Mouse (Mus musculus) heart, embryonic 12.5 days (tissue): ENCODE measurements around the gene Irx1. TPM values are rescaled to one million over a fixed set of nuclear protein-coding genes. Genes with fewer than 3 reads are reported as not detected.

ENCODE experiments used
- ATAC-seq: fragments of 200-750 bp; cut with Nextera tagmentation; 2 replicates; pipeline ENCODE4 v1.8.0; 2017; ENCODE audit warnings: moderate TSS enrichment, moderate library complexity; ENCODE audit not compliant: insufficient number of reproducible peaks, low FRiP score
- H3K27ac ChIP-seq: fragments of 300-500 bp; sonication (generic); 2 replicates; pipeline ENCODE4 v1.5.1; 2016; ENCODE audit warnings: mild to moderate bottlenecking, moderate library complexity; ENCODE audit not compliant: poor library complexity, severe bottlenecking
- H3K27me3 ChIP-seq: fragments of 300-500 bp; sonication (generic); replicated peaks from 2 replicates; pipeline ENCODE4 v1.6.1; 2016; ENCODE audit warnings: mild to moderate bottlenecking, moderate library complexity
- H3K36me3 ChIP-seq: fragments of 300-500 bp; sonication (generic); 2 replicates; pipeline ENCODE4 v1.6.1; 2016; ENCODE audit warnings: mild to moderate bottlenecking, moderate library complexity
- H3K4me1 ChIP-seq: fragments of 300-500 bp; sonication (generic); replicated peaks from 2 replicates; pipeline ENCODE4 v1.6.1; 2016; ENCODE audit warnings: mild to moderate bottlenecking
- H3K4me2 ChIP-seq: fragments of 300-500 bp; sonication (generic); 2 replicates; pipeline ENCODE4 v1.6.1; 2016; ENCODE audit warnings: mild to moderate bottlenecking, moderate library complexity
- H3K4me3 ChIP-seq: fragments of 300-500 bp; sonication (generic); 2 replicates; pipeline ENCODE4 v1.5.1; 2016; ENCODE audit warnings: mild to moderate bottlenecking
- H3K9ac ChIP-seq: fragments of 300-500 bp; sonication (generic); 2 replicates; pipeline ENCODE4 v1.6.1; 2016; ENCODE audit warnings: mild to moderate bottlenecking, moderate library complexity
- H3K9me3 ChIP-seq: fragments of 300-500 bp; sonication (generic); replicated peaks from 2 replicates; pipeline ENCODE4 v1.6.1; 2016; ENCODE audit warnings: mild to moderate bottlenecking, moderate library complexity
- WGBS: fragments of 180-500 bp; shearing (Covaris S2); methylation state at CpG from one replicate; pipeline ENCODE4 v1.1.7; 2016; 5-methylcytosine and 5-hydroxymethylcytosine counted together
- polyA plus RNA-seq: library from polyadenylated mRNA; unstranded; fragments of >200 nt; fragmentation: Nextera tagmentation; extraction: Ambion mirVana; gene quantifications from 2 replicates; pipeline ENCODE4 v1.2.1, GENCODE M21; 2016

The Irx1 gene
- polyA plus RNA-seq: 2.7 and 3.1 TPM in 2 replicates

DNA sequence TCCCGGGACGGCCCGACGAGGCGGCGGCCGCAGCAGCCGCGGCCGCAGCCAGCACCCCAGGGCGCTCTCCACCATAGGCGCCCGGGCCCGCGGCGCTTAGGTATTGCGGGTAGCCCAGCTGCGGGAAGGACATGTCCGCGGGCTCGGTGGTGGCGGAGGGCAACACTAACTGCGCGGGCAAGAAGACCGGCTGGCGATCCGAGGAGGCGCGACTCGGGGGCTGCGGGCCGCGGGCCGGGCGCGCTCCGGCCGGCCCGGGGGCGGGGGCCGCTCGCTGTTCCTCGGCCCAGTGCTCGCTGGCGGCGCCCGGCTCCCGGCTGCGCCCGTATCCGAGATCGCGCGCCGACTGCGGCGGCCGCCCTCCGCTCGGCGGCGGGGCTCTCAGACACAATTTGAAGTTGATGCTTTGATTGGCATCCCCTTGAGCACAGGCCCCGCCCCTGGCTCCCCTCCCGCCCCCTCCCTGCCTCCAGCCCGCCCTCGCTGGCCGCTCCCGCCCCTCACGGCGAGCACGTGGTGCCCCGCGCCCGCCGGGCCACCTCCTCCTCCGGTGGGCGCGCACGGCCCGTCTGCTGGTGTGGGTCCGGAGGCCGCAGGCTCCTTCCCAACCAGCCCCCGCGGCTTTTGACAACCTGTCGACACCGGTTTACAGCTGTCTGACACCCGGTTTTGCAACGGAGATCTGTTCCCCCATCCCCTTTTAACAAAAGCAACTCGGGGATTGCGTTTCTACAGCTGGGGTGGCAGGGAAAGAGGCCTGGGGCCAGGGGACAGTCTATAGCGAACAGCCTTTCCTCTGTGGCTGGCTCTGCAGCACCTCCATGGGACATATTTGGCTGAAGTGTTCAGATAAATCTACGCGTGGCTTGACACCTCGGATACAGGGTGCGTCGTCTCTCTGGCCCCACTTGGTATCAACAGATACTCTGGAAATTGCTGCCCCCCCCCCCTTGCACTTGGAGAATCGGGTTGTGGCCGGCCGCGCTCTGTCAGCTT is at the start of gene Irx1:
Gene Irx1 (minus strand): TSS at position 368 of the 996 bp plus-strand sequence.
- peaks cover 24% of the 10 kb centered on the region for H3K4me1 ChIP-seq
- peaks cover 65% of the 10 kb centered on the region for H3K27me3 ChIP-seq
- no peaks in the 10 kb centered on the region for H3K9me3 ChIP-seq
- H3K4me3 ChIP-seq: peak within 1 kb of the TSS; percentile 57
- peak; percentile 75 for ATAC-seq
- H3K36me3 ChIP-seq: no peaks in the 10 kb centered on the region
- H3K9ac ChIP-seq: peak within 1 kb of the TSS; percentile 70
- H3K27ac ChIP-seq: peak within 1 kb of the TSS; percentile 83
- H3K4me2 ChIP-seq: peak within 1 kb of the TSS; percentile 84
- under 1% methylated on average over 91 of the region's 100 CpGs for WGBS

DNA sequence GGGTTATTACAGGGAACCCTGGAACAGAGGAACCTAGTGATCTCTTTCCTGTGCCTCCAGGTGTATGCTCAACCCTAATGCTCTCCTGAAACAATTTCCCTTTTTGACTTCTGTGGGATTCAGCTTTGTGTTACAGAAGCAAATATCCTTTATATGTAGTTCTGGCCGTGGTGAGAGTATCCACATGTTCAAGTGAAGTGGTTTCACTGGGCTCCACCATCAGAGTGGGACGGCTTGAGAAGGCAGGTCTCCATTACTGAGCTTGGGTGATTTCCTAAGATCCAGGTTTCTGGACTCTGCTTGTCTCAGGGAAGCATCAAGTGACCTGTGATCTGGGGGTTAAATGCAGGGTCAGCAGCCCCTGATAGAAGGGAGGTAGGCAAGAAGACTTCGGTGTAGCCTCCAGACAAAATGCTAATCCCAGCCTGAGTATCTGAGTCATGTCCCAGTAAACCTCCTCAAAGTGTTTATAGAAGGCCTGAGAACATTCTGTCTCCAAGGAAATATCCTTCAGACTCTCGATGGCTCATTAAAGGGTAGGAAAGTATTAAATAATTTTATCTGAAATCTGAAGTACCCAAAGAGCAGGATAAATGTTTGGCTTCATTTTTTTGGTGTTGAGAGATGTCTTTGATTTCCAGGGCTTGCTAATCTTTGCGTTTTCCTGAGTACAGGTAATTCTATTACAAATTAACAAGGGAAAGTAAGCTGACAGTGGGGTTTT is 16.6 kb upstream of the Irx1 start:
- 0 out of 2 replicates have a peak, but pooled peaks cover 12% of the 10 kb centered on the region for H3K27me3 ChIP-seq
- no peaks in the 10 kb centered on the region for H3K9me3 ChIP-seq
- H3K27ac ChIP-seq: no peak overlapping the region
- H3K4me3 ChIP-seq: no peak overlapping the region
- no peak for ATAC-seq
- H3K4me1 ChIP-seq: no peaks in the 10 kb centered on the region
- no peaks in the 10 kb centered on the region for H3K36me3 ChIP-seq
- no peak overlapping the region for H3K4me2 ChIP-seq
- no peak overlapping the region for H3K9ac ChIP-seq
- 67% methylated on average over 5 of the region's 5 CpGs for WGBS

DNA sequence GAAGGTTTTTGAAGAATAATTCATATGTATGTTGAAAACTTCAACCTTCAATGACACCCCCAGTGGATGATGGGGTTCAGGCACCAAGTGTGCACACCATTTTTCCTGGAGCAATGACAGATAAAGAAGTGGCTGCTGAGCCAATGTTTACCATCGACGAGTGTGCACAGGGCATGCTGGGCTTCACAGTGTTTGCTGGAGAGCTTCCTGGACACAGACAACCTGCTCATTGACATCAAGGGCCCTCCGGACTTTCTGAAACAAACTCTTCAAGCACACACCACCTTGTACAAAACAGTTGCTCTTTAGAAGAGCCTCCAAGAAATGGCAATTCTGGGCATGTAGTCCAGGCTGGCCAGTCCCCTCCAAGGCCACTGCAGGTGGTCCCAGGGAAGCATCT is 12.2 kb upstream of the Irx1 start:
- 61% methylated on average over 3 of the region's 3 CpGs for WGBS
- H3K36me3 ChIP-seq: no peaks in the 10 kb centered on the region
- no peak overlapping the region for H3K4me3 ChIP-seq

GRCm38 (mm10) chr13:71968286-71968685 is 4.8 kb upstream of the Irx1 start:
- WGBS: under 1% methylated on average over 6 of the region's 6 CpGs
- H3K27ac ChIP-seq: no peak overlapping the region
- peaks cover 10% of the 10 kb centered on the region; the same call in 1 of the 2 replicates for H3K4me1 ChIP-seq
- no peaks in the 10 kb centered on the region for H3K9me3 ChIP-seq
- H3K4me2 ChIP-seq: peak overlapping the region; percentile 56
- H3K4me3 ChIP-seq: peak overlapping the region; percentile 21
- ATAC-seq: no peak
- H3K36me3 ChIP-seq: no peaks in the 10 kb centered on the region
- H3K9ac ChIP-seq: no peak overlapping the region
- H3K27me3 ChIP-seq: peaks cover 71% of the 10 kb centered on the region

More for the DNA sequence above, 12.2 kb upstream of the Irx1 start:
- ATAC-seq: no peak
- Histone ChIP-seq H3K4me2 (no peak overlapping the region), H3K27ac (no peak overlapping the region), H3K9ac (no peak overlapping the region), H3K9me3 (no peaks in the 10 kb centered on the region), H3K27me3 (peaks cover 9% of the 10 kb centered on the region; the same call in 1 of the 2 replicates), H3K4me1 (no peaks in the 10 kb centered on the region)

DNA sequence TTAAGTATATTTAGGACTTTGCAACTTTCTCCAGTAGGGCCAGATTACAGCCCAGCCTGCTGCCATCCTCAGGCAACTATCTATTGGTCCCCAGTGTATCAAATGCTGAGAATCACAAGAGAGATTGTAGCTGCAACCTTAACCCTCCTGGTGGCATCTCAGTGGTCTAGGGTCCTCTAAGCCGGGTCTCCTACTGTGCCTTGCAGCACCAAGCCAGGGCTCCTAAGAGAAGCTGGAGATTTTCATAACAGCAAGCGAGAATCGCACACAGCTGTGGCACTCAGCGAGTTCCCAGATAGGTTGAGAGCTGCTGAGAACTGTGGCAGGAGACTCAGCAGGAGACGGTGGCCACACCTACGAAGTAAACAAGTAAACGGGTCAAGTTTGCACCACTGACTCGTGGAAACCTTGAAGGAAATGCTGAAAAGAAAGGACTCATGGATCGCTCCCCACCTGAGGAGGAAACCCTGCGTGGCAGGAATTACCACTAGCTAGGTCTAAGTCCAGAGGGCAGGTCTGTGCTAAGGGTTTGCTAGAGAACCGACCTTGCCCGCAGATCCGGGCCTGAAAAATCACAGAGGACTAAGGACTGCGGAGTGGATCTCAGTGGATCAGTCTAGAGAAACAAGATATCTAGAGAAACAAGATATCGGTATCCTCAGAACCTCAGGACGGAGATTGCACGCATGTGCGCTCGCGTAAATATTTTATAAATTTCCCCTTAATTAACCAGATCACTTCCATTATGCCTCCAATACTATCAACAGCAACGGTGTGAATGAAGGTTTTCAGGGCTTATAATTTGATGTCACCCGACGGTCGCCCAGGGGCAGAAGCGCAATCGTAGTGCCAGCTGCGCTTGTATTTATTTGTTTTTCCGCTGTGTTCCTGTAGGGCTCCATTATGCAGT is 4.1 kb upstream of the Irx1 start:
- no peak overlapping the region for H3K9ac ChIP-seq
- H3K4me2 ChIP-seq: peak overlapping the region; percentile 56
- H3K27me3 ChIP-seq: peaks cover 71% of the 10 kb centered on the region
- H3K27ac ChIP-seq: no peak overlapping the region
- no peak for ATAC-seq
- peak overlapping the region; percentile 21 for H3K4me3 ChIP-seq
- H3K4me1 ChIP-seq: peaks cover 10% of the 10 kb centered on the region; the same call in 1 of the 2 replicates
- no peaks in the 10 kb centered on the region for H3K9me3 ChIP-seq
- no peaks in the 10 kb centered on the region for H3K36me3 ChIP-seq
- 3% methylated on average over 28 of the region's 28 CpGs for WGBS

- peaks cover 70% of the 10 kb centered on the region for H3K27me3 ChIP-seq
- H3K9me3 ChIP-seq: no peaks in the 10 kb centered on the region
- no peaks in the 10 kb centered on the region for H3K36me3 ChIP-seq
- ATAC-seq: no peak
- no peak overlapping the region for H3K9ac ChIP-seq
- H3K4me3 ChIP-seq: no peak overlapping the region
- no peak overlapping the region for H3K27ac ChIP-seq
- H3K4me2 ChIP-seq: no peak overlapping the region
- peaks cover 10% of the 10 kb centered on the region; the same call in 1 of the 2 replicates for H3K4me1 ChIP-seq
- whole genome bisulfite sequencing: 34% methylated on average over 2 of the region's 2 CpGs
Observed at GRCm38 (mm10) chr13:71966631-71967030, 3.1 kb upstream of the Irx1 start.

GRCm38 (mm10) chr13:71964366-71964765 is 843 bp upstream of the Irx1 start:
- no peaks in the 10 kb centered on the region for H3K36me3 ChIP-seq
- H3K9ac ChIP-seq: no peak overlapping the region; the same call in 1 of the 2 replicates
- peak overlapping the region; percentile 37; the same call in 1 of the 2 replicates for H3K27ac ChIP-seq
- WGBS: under 1% methylated on average over 13 of the region's 13 CpGs
- no peak for ATAC-seq
- peak overlapping the region; percentile 84 for H3K4me2 ChIP-seq
- H3K4me1 ChIP-seq: peaks cover 18% of the 10 kb centered on the region
- H3K27me3 ChIP-seq: peaks cover 65% of the 10 kb centered on the region
- H3K4me3 ChIP-seq: peak overlapping the region; percentile 57
- no peaks in the 10 kb centered on the region for H3K9me3 ChIP-seq

DNA sequence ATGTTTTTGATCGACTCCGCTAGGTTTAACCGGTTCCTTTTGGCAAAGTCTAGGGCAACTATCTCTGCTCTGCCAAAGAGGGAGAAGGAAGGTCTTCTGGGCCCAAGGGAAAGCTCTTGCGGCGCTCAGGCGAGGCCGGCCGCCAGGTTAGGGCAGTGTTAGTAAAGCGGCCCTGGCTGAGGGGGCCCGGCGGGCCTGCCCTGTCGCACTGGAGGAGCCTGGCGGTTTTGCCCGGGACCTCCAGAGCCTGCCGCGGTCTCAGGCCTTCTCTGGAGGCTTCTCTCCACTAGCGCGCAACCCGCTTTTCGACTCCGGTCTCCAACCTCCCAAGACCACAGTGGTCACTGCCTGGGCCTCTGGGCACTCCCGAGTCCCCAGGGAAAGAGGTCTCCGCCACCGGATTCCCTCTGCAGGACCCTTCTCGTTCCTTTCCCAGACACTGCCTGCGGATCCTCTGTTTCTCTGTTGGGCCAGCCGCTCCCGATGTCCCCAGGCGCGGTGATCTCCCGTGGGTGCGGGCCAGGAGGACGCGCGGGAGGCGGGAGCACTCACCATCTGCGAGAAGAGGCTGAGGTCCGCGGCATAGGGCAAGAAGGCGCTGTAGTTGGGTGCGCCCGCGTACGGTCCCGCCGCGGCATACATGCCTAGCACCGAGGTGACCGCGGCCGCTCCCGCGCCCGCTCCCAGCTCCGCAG is 715 bp downstream of the Irx1 start:
- Histone ChIP-seq H3K4me2 (peak overlapping the region; percentile 84), H3K4me1 (peaks cover 26% of the 10 kb centered on the region), H3K36me3 (no peaks in the 10 kb centered on the region), H3K27ac (peak overlapping the region; percentile 83), H3K4me3 (peak overlapping the region; percentile 57), H3K9ac (peak overlapping the region; percentile 70), H3K27me3 (peaks cover 63% of the 10 kb centered on the region), H3K9me3 (no peaks in the 10 kb centered on the region)
- WGBS: under 1% methylated on average over 55 of the region's 55 CpGs
- ATAC-seq: peak; percentile 36

GRCm38 (mm10) chr13:71961891-71962660 is 1.4 kb downstream of the Irx1 start:
- WGBS: 1% methylated on average over 25 of the region's 25 CpGs
- H3K9ac ChIP-seq: peak overlapping the region; percentile 70
- ATAC-seq: no peak

More at GRCm38 (mm10) chr13:71961891-71962660, 1.4 kb downstream of the Irx1 start:
- Histone ChIP-seq H3K4me3 (peak overlapping the region; percentile 57), H3K36me3 (no peaks in the 10 kb centered on the region), H3K9me3 (no peaks in the 10 kb centered on the region), H3K4me2 (peak overlapping the region; percentile 84), H3K4me1 (peaks cover 26% of the 10 kb centered on the region), H3K27ac (peak overlapping the region; percentile 83), H3K27me3 (peaks cover 60% of the 10 kb centered on the region)
